Comparison of ENCODE assay signal across 8 mouse cellular contexts in the genomic region with DNA sequence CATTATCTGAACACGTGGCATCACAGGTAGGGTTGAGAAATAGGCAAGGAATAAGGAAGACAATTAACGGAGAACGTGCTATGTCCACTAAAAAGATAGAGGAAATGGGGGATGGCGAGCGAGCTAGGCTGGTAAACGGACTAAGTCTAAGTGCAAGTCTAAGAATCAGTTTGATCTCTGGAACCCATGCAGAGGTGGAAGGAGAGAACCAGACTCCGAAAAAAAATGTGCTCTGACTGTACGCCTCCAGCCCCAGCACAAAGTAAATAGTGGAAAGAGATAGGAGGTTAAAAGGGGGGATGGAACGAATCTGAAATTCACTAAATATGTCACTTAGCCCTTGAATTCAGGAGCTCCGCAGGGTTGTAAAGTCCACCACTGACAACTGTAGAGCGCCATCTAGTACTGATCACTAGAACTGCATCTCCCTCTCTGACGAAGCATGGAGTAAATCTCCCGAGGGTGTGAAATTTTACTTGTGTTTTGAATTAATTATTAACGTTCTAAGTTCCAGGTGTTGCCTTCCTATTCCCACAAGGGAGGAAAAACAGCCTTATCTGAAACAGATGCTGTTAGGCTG. TPM values are rescaled to one million over a fixed set of nuclear protein-coding genes. Genes with fewer than 3 reads are reported as not detected.
A peak's percentile ranks its signal among the peaks of the same experiment; 100 is the strongest.
DNase-seq lines count a peak whose midpoint lies in the region; ATAC-seq and TF ChIP-seq lines count a peak whose summit lies in the region.

No protein-coding gene starts in this region.

- H3K27ac ChIP-seq in heart, embryonic 12.5 days (ENCODE audit: poor library complexity, severe bottlenecking) = no peak overlapping the region
- no peak overlapping the region for H3K27ac ChIP-seq in heart, embryonic 10.5 days
- H3K27ac ChIP-seq in intestine, embryonic 14.5 days (ENCODE audit: low read depth) = no peak overlapping the region
- H3K27ac ChIP-seq in liver, embryonic 14.5 days = no peak overlapping the region

- 31% methylated on average over 14 of the region's 14 CpGs for WGBS in heart, embryonic 12.5 days
- 38% methylated on average over 14 of the region's 14 CpGs for WGBS in heart, embryonic 10.5 days
- 34% methylated on average over 14 of the region's 14 CpGs for WGBS in intestine, embryonic 14.5 days
- 26% methylated on average over 14 of the region's 14 CpGs for WGBS in liver, embryonic 14.5 days (ENCODE audit: insufficient replicate concordance)

- H3K9ac ChIP-seq in heart, embryonic 12.5 days = no peak overlapping the region
- no peak overlapping the region for H3K9ac ChIP-seq in intestine, embryonic 14.5 days (ENCODE audit: low read length)
- H3K9ac ChIP-seq in liver, embryonic 14.5 days (replicated peaks) = no peak overlapping the region

- H3K36me3 ChIP-seq in heart, embryonic 12.5 days = no peaks in the 10 kb centered on the region
- no peaks in the 10 kb centered on the region for H3K36me3 ChIP-seq in heart, embryonic 10.5 days
- H3K36me3 ChIP-seq in intestine, embryonic 14.5 days (ENCODE audit: control insufficient read depth, insufficient read depth, low read length) = no peaks in the 10 kb centered on the region
- H3K36me3 ChIP-seq in liver, embryonic 14.5 days (replicated peaks; ENCODE audit: control insufficient read depth, insufficient read depth, low read depth) = no peaks in the 10 kb centered on the region

- no peaks in the 10 kb centered on the region for H3K4me1 ChIP-seq in heart, embryonic 12.5 days (replicated peaks)
- no peaks in the 10 kb centered on the region for H3K4me1 ChIP-seq in heart, embryonic 10.5 days
- H3K4me1 ChIP-seq in intestine, embryonic 14.5 days (replicated peaks; ENCODE audit: control insufficient read depth, insufficient read depth, low read length) = no peaks in the 10 kb centered on the region
- no peaks in the 10 kb centered on the region for H3K4me1 ChIP-seq in liver, embryonic 14.5 days (replicated peaks; ENCODE audit: control insufficient read depth in 2 of 2, insufficient read depth in 2 of 2, low read length in 1 of 2)

- no peaks in the 10 kb centered on the region for H3K9me3 ChIP-seq in heart, embryonic 12.5 days (replicated peaks)
- no peaks in the 10 kb centered on the region for H3K9me3 ChIP-seq in heart, embryonic 10.5 days
- no peaks in the 10 kb centered on the region for H3K9me3 ChIP-seq in intestine, embryonic 14.5 days (ENCODE audit: control insufficient read depth, low read length)
- no peaks in the 10 kb centered on the region for H3K9me3 ChIP-seq in liver, embryonic 14.5 days (ENCODE audit: control insufficient read depth, low read length)

- no peaks in the 10 kb centered on the region for H3K27me3 ChIP-seq in heart, embryonic 12.5 days (replicated peaks)
- H3K27me3 ChIP-seq in heart, embryonic 10.5 days (ENCODE audit: insufficient read depth, poor library complexity, severe bottlenecking) = no peaks in the 10 kb centered on the region
- no peaks in the 10 kb centered on the region for H3K27me3 ChIP-seq in intestine, embryonic 14.5 days (replicated peaks; ENCODE audit: control insufficient read depth, insufficient read depth, low read length)
- H3K27me3 ChIP-seq in liver, embryonic 14.5 days (ENCODE audit: control insufficient read depth, insufficient read depth, low read length) = no peaks in the 10 kb centered on the region

- no peak for DNase-seq in heart, embryonic 10.5 days (ENCODE audit: low spot score)
- DNase-seq in Muller cell, postnatal 12 days (ENCODE audit: inconsistent ontology term) = peak; percentile 11
- peak; percentile 9 for DNase-seq in embryo, embryonic 11.5 days (ENCODE audit: low read depth, low spot score)
- peak; percentile 52 for DNase-seq in intestine, embryonic 14.5 days (ENCODE audit: low spot score)
- no peak for DNase-seq in liver, embryonic 14.5 days (ENCODE audit: low read depth in 3 of 3, low spot score in 3 of 3)
- DNase-seq in MN1 (ENCODE audit: low spot score) = no peak
- no peak for DNase-seq in spleen, postnatal 4 days (ENCODE audit: low spot score in 2 of 2)

- no peak for TF ChIP-seq EP300 in liver, embryonic 14.5 days (IDR thresholded peaks at IDR 0.05; ENCODE audit: low read depth)

- peak overlapping the region; percentile 48 for H3K4me2 ChIP-seq in heart, embryonic 12.5 days
- peak overlapping the region; percentile 20; the same call in 1 of the 2 replicates for H3K4me2 ChIP-seq in intestine, embryonic 14.5 days (ENCODE audit: low read length)
- H3K4me2 ChIP-seq in liver, embryonic 14.5 days (ENCODE audit: low read depth) = no peak overlapping the region

- no peak overlapping the region for H3K4me3 ChIP-seq in heart, embryonic 12.5 days
- H3K4me3 ChIP-seq in heart, embryonic 10.5 days = no peak overlapping the region
- no peak overlapping the region for H3K4me3 ChIP-seq in intestine, embryonic 14.5 days (ENCODE audit: low read depth, low read length)
- H3K4me3 ChIP-seq in liver, embryonic 14.5 days (ENCODE audit: insufficient read depth in 1 of 2, low read depth in 2 of 2, low read length in 2 of 2) = no peak overlapping the region

- no peak for ATAC-seq in heart, embryonic 12.5 days (ENCODE audit: insufficient number of reproducible peaks, low FRiP score)
- no peak for ATAC-seq in intestine, embryonic 14.5 days (replicated peaks; ENCODE audit: low FRiP score, low TSS enrichment, low read depth)
- no peak for ATAC-seq in liver, embryonic 14.5 days (ENCODE audit: insufficient read depth)

- TF ChIP-seq CTCF in liver, embryonic 14.5 days (IDR thresholded peaks at IDR 0.05; ENCODE audit: low read depth) = peak; percentile 29; the same call in 1 of the 2 replicates

RNA-seq across cellular contexts. Expression of a gene that starts 44.8 kb away (rescaled TPM):
- 24.1 and 28.9 TPM in 2 replicates for polyA plus RNA-seq in heart, embryonic 12.5 days (2016; fragmentation: Nextera tagmentation; extraction: Ambion mirVana)
- 21.1 and 23.2 TPM in 2 replicates for polyA plus RNA-seq in heart, embryonic 10.5 days (2016; fragmentation: Nextera tagmentation; extraction: Ambion mirVana)
- polyA plus RNA-seq in intestine, embryonic 14.5 days (2014; fragmentation: Nextera tagmentation; extraction: Ambion mirVana) = 26.9 and 31.3 TPM in 2 replicates
- 3.8 and 5.9 TPM in 2 replicates for polyA plus RNA-seq in liver, embryonic 14.5 days (2012; rRNA removed)
- polyA plus RNA-seq in liver, embryonic 14.5 days (2014; fragmentation: Nextera tagmentation; extraction: Ambion mirVana) = 12.6 and 13.9 TPM in 2 replicates

RNA-seq across cellular contexts. Expression of a gene that starts 46.4 kb away (rescaled TPM):
- polyA plus RNA-seq in heart, embryonic 12.5 days (2016; fragmentation: Nextera tagmentation; extraction: Ambion mirVana) = 0.08 and 0.14 TPM in 2 replicates
- polyA plus RNA-seq in heart, embryonic 10.5 days (2016; fragmentation: Nextera tagmentation; extraction: Ambion mirVana) = 0.11 and 0.23 TPM in 2 replicates
- 0.73 and 0.74 TPM in 2 replicates for polyA plus RNA-seq in intestine, embryonic 14.5 days (2014; fragmentation: Nextera tagmentation; extraction: Ambion mirVana)
- polyA plus RNA-seq in liver, embryonic 14.5 days (2012; rRNA removed) = not detected in 2 replicates
- not detected in 2 replicates for polyA plus RNA-seq in liver, embryonic 14.5 days (2014; fragmentation: Nextera tagmentation; extraction: Ambion mirVana)

Comparison
In these comparisons a context has a peak if more than half of its experiments do, and no peak if none do; other contexts are left out.
1. DNase-seq: peak in Muller cell, postnatal 12 days (single experiment), embryo, embryonic 11.5 days (single experiment) and intestine, embryonic 14.5 days (single experiment); none in heart, embryonic 10.5 days (single experiment), liver, embryonic 14.5 days (0 of 3), MN1 (single experiment) and spleen, postnatal 4 days (0 of 2).